Mouse (Mus musculus): ENCODE results near the gene Dcpp2.
"Not testable (repeated sequence)": the region's sequence is repeated elsewhere in the genome, so short reads cannot be mapped to it uniquely, and the experiment has no call there.

Dcpp2 gene

DNA sequence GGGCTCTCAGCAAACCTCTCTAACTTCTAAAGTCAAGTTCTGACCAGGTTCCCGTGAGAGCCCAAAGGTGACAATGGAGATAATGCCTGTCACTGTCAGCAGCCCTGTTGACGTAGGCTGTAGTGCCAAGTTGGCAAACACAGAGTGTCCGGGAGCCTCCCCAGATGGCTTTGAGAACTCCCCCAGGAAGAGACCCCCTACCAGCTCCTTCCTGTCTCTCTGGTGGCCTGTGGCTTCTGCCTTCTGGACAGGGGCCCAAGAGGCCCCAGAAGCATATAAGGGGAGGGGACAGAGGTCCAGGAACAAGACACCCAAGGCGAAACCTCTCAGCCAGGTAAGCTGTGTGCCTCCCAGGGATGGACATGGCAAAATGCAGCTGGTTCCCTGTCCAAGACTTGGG is at the start of gene Dcpp2, which contains the start of gene Dcpp1:
TSS of gene Dcpp2 (plus strand) at position 305 of the 400 bp plus-strand sequence.
TSS of gene Dcpp1 (plus strand) at position 301 of the 400 bp plus-strand sequence.
- DNase-seq (ENCODE audit: low read depth, low spot score) = not testable (repeated sequence)

- DNase-seq (ENCODE audit: low read depth, low spot score) = no peak
Measured at GRCm38 (mm10) chr17:23831201-23831600, 49.5 kb upstream of the Dcpp2 start.

GRCm38 (mm10) chr17:23836006-23836575 is 44.6 kb upstream of the Dcpp2 start, which contains the start of gene Prss33:
Gene Prss33 (minus strand): TSS chr17:23836056.
- no peak for DNase-seq (ENCODE audit: low read depth, low spot score)

- DNase-seq (ENCODE audit: low read depth, low spot score) = no peak
Measured at GRCm38 (mm10) chr17:23841145-23841544, 39.5 kb upstream of the Dcpp2 start.

DNA sequence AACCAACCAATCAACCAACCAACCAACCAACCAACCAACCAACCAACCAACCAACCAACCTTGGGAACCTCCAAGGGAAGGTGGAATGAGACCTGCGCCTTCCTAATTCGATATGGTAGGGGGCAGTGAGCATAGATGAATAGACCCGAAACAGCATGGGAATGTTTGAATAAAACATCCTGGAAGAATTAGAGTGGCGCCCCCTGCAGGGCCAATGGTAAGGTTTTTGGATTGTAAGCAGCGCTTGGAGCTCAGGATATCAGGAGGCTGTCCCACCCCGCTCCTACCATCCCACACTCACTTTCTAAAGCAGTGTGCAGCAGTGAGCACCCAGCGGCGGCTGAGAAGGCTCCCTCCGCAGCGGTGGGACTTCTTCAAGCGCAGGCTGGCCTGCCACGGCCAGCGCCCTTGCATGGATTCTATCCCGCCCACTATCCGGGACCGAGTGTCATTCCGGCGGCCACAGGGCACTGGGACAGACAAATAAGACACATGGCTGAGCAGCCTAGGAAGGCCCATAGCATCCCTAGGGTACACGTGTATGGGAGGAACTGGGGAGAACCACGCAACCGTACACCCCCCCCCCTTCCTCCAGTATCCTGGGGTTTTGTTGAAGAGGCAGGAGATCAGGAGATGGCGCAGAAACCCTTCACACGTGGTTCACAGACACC is 37.4 kb upstream of the Dcpp2 start:
- DNase-seq (ENCODE audit: low read depth, low spot score) = no peak

- DNase-seq (ENCODE audit: low read depth, low spot score) = no peak
Measured at GRCm38 (mm10) chr17:23843812-23844273, 36.8 kb upstream of the Dcpp2 start, which contains the start of the genes Prss32 and Prss41. Gene Prss32 (plus strand): TSS chr17:23843855. Gene Prss41 (minus strand): TSS chr17:23844172.

DNA sequence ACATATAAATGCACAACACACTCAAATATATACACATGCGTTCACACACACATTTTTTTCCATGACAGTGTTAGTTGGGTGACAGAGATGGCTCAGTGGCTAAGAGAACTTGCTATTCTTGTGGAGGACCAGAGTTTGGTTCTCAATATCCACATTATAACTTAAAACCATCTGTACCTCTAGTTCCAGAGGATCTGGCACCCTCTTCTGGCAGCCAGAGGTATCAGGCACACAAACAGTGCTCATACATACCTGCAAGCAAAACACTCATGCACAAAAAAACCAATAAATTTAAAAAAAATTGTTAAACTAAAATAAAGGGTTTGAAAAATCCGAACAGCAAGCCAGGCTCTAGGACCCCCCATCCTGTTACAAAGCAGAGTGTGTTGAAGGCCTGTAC is 30.7 kb upstream of the Dcpp2 start:
- DNase-seq (ENCODE audit: low read depth, low spot score) = no peak

DNA sequence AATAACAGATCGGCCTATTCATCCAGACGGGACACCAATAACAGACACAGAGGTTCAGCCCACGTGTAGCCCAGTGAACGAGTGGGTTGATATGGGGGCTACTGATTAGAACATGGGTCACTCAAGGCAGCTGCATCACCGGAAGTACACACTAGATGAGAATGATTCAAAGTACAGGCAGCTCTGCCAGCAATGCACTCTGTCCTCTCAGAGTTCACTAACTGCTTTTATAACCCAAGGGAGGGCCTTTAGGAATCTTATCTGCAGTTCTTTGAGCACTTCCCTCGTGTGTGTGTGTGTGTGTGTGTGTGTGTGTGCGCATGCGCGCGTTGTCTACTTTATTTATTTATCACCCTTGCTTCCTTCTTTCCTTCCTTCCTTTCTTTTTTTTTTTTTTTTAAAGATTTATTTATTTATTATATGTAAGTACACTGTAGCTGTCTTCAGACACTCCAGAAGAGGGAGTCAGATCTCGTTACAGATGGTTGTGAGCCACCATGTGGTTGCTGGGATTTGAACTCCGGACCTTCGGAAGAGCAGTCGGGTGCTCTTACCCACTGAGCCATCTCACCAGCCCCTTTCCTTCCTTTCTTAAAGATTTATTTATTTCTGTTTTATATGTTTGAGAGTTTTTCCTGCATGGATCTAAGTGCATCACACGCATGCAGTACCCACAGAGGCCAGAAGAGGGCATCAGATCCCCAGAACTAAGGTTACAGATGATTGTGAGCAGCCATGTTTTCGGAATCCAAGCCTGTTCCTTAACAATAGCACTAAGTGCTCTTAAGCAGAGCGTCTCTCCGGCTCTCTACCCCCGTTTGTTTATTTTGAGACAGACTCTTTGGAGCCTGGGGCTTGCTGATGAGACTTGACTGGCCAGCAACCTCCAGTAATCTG is 29.6 kb upstream of the Dcpp2 start:
- DNase-seq (ENCODE audit: low read depth, low spot score) = peak; percentile 19

DNA sequence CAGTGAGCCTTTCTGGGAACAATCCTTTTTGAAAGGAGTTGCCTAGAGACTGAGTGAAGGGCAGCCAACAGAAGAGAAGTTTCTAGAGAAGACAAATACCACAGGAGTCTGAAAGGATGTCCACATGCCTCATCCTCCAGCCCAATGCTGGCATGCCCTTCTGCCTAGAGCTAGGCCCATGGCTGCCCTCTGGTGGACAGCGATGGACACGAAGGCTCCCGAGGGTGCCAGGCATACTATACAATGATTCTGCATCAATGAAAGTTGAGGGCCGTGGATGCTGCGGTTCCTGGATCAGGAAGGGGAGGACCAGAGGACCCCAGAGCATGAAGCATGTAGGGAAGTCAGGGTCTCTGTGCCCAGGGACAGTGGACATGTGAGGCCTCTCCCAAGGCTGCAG is 27.4 kb upstream of the Dcpp2 start:
- DNase-seq (ENCODE audit: low read depth, low spot score) = no peak

- no peak for DNase-seq (ENCODE audit: low read depth, low spot score)
Measured at GRCm38 (mm10) chr17:23854229-23854765, 26.4 kb upstream of the Dcpp2 start.

DNA sequence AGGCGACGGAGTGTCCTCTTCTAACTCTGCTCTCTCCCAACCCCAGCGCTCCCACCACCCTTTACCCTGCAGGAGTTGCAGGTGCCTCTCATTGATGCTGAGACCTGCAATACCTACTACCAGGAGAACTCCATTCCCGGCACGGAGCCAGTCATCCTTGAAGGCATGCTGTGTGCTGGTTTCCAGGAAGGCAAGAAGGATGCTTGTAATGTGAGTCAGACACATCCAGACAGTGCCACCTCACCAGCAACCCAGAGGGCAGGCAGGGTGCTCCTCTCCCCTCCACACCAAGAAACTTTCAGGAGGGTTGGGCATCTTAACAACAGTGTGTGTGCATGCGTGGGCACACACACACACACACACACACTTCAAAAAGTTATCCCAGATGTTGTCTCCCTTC is 23.5 kb upstream of the Dcpp2 start:
- no peak for DNase-seq (ENCODE audit: low read depth, low spot score)

DNA sequence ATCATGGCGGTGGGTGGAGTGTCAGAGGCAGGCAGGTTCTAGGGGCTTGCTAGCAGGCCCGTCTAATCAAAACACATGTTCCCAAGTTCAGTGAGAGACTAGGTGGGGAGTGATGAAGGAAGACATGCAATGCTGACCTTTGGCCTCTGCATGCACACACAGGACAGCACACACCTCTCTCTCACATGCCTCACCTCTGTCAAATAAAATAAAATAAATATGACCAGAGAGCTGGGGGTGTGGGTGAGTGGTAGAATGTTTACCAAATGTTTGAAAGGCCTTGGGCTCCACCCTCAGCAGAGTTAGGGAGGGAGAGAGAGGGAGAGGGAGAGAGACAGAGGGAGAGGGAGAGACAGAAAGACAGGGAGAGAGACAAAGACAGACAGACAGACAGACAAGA is 22.8 kb upstream of the Dcpp2 start:
- no peak for DNase-seq (ENCODE audit: low read depth, low spot score)

GRCm38 (mm10) chr17:23862926-23863325 is 17.8 kb upstream of the Dcpp2 start:
- DNase-seq (ENCODE audit: low read depth, low spot score) = no peak

GRCm38 (mm10) chr17:23867756-23868155 is 12.9 kb upstream of the Dcpp2 start, which contains the start of gene Prss21:
Gene Prss21 (plus strand): TSS chr17:23868056.
- no peak for DNase-seq (ENCODE audit: low read depth, low spot score)

GRCm38 (mm10) chr17:23868513-23868912 is 12.2 kb upstream of the Dcpp2 start:
- DNase-seq (ENCODE audit: low read depth, low spot score) = no peak

- no peak for DNase-seq (ENCODE audit: low read depth, low spot score)
Measured at GRCm38 (mm10) chr17:23873884-23874856, 6.5 kb upstream of the Dcpp2 start.

DNA sequence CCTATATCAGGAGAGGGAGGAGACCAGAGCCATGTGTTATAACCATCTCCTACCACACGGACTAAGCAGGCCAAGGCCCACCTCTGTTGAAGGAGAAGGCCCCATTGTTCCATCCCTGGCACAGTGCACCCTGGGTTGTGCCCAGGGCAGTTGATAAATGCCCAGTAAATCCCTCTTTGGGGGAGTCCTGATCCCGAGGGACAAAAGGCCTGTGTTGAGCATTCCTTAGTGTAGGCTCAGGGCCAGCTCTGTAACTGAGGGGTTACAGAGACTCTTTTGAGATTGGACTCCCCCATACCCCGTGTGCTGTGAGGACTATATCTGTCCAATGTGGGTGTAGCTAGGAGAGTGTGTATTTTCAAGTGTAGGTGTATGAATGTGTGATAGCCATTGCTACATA is 3.9 kb upstream of the Dcpp2 start:
- peak; percentile 42 for DNase-seq (ENCODE audit: low read depth, low spot score)

- DNase-seq (ENCODE audit: low read depth, low spot score) = no peak
Measured at GRCm38 (mm10) chr17:23877166-23877565, 3.5 kb upstream of the Dcpp2 start.

DNA sequence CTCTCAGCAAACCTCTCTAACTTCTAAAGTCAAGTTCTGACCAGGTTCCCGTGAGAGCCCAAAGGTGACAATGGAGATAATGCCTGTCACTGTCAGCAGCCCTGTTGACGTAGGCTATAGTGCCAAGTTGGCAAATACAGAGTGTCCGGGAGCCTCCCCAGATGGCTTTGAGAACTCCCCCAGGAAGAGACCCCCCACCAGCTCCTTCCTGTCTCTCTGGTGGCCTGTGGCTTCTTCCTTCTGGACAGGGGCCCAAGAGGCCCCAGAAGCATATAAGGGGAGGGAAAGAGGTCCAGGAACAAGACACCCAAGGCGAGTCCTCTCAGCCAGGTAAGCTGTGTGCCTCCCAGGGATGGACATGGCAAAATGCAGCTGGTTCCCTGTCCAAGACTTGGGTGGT is 36.5 kb downstream of the Dcpp2 start, which contains the start of gene Dcpp3:
TSS of gene Dcpp3 (plus strand) at position 301 of the 400 bp plus-strand sequence.
- DNase-seq (ENCODE audit: low read depth, low spot score) = not testable (repeated sequence)

GRCm38 (mm10) chr17:23924531-23925007 is 43.9 kb downstream of the Dcpp2 start:
- peak; percentile 83 for DNase-seq (ENCODE audit: low read depth, low spot score)

All from telencephalon, adult 2 months (tissue).